Mouse (Mus musculus) limb, embryonic 15.5 days (tissue): Measurements from ENCODE around the gene Gm9913. TPM values are rescaled to one million over a fixed set of nuclear protein-coding genes. Genes with fewer than 3 reads are reported as not detected.
A peak's percentile ranks its signal among the peaks of the same experiment; 100 is the strongest.

Source experiments
- ATAC-seq: fragments of 200-750 bp; cut with Nextera tagmentation; 2 replicates; pipeline ENCODE4 v1.8.0; 2017; ENCODE audit warnings: low read depth, moderate TSS enrichment; ENCODE audit not compliant: insufficient number of reproducible peaks, low FRiP score, low TSS enrichment
- H3K27ac ChIP-seq: fragments of 300-500 bp; sonication (generic); 2 replicates; pipeline ENCODE4 v1.5.1; 2015; ENCODE audit warnings: moderate library complexity, mild to moderate bottlenecking, inconsistent platforms
- H3K27me3 ChIP-seq: fragments of 300-500 bp; sonication (generic); 2 replicates; pipeline ENCODE4 v1.6.1; 2015; ENCODE audit warnings: inconsistent platforms
- H3K36me3 ChIP-seq: fragments of 300-500 bp; sonication (generic); 2 replicates; pipeline ENCODE4 v1.6.1; 2015; ENCODE audit warnings: inconsistent platforms
- H3K4me1 ChIP-seq: fragments of 300-500 bp; sonication (generic); 2 replicates; pipeline ENCODE4 v1.6.1; 2015; ENCODE audit warnings: inconsistent platforms
- H3K4me2 ChIP-seq: fragments of 300-500 bp; sonication (generic); 2 replicates; pipeline ENCODE4 v1.6.1; 2015; ENCODE audit warnings: mild to moderate bottlenecking, inconsistent platforms
- H3K4me3 ChIP-seq: fragments of 300-500 bp; sonication (generic); 2 replicates; pipeline ENCODE4 v1.5.1; 2015; ENCODE audit warnings: mild to moderate bottlenecking, inconsistent platforms
- H3K9ac ChIP-seq: fragments of 300-500 bp; sonication (generic); 2 replicates; pipeline ENCODE4 v1.6.1; 2015; ENCODE audit warnings: inconsistent platforms
- H3K9me3 ChIP-seq: fragments of 300-500 bp; sonication (generic); 2 replicates; pipeline ENCODE4 v1.6.1; 2016; ENCODE audit warnings: inconsistent platforms
- WGBS: fragments of 180-500 bp; shearing (Covaris S2); methylation state at CpG from one replicate; pipeline ENCODE4 v1.1.7; 2015; 5-methylcytosine and 5-hydroxymethylcytosine counted together
- polyA plus RNA-seq: library from polyadenylated mRNA; unstranded; fragments of >200 nt; fragmentation: Nextera tagmentation; extraction: Ambion mirVana; gene quantifications from 2 replicates; pipeline ENCODE4 v1.2.1, GENCODE M21; 2015

The Gm9913 gene
- polyA plus RNA-seq, 1 experiment from 2014 or later = 0.33 TPM

DNA sequence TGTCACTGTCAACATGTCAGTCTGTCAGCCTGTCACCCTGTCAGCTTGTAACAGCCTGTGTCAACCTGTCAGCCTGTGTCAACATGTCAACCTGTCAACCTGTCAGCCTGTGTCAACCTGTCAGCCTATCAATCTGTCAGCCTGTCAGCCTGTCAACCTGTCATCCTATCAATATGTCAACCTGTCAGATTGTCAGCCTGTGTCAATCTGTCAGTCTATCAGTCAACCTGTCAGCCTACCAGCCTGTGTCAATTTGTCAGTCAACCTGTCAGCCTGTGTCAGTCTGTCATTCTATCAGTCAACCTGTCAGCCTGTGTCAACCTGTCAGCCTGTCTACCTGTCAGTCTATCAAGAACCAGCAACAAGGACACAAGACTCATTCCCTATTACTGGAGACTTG is 3.4 kb upstream of the Gm9913 start:
- Histone ChIP-seq H3K36me3 (peaks cover 9% of the 10 kb centered on the region), H3K4me3 (no peak overlapping the region), H3K27me3 (no peaks in the 10 kb centered on the region), H3K9me3 (no peaks in the 10 kb centered on the region), H3K4me1 (peaks cover 12% of the 10 kb centered on the region), H3K9ac (no peak overlapping the region), H3K27ac (no peak overlapping the region), H3K4me2 (no peak overlapping the region)
- no peak for ATAC-seq

DNA sequence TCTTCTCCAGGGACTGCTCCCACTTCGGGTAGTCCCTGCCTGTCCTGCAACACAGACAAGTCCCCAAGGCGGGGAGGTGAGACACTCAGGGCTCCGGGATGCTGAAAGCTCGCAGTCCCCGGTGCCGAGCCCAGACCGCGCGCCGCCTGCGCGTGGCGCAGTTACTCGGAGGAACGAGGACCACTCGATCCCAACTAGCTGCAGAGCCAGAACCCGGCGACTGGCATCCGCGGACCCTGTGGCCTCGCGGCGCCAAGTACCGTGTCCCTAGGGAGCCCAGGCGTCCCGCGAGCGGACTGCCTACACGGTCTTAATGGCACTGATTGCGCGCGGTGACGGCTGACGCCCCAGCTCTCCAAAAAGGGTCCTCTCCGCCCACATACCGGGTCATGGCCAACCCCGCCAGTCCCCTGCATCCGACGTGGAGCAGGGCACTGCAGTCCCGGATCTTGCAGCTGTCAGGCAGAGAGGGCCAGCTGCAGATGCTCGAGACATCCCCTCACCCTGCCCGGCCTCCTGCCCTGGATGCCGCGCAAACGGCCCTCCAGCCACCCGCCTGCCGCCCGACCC is 942 bp downstream of the Gm9913 start:
- Histone ChIP-seq H3K9ac (peak overlapping the region; percentile 87), H3K27ac (peak overlapping the region; percentile 95), H3K4me2 (peak overlapping the region; percentile 85), H3K36me3 (no peaks in the 10 kb centered on the region), H3K4me1 (peaks cover 19% of the 10 kb centered on the region), H3K27me3 (peaks cover 7% of the 10 kb centered on the region), H3K4me3 (peak overlapping the region; percentile 78), H3K9me3 (no peaks in the 10 kb centered on the region)
- under 1% methylated on average over 48 of the region's 48 CpGs for WGBS
- ATAC-seq = peak; percentile 68

GRCm38 (mm10) chr2:125506316-125507054 is 1.6 kb downstream of the Gm9913 start:
- peaks cover 19% of the 10 kb centered on the region for H3K4me1 ChIP-seq
- ATAC-seq = peak; percentile 89
- H3K27me3 ChIP-seq = peaks cover 7% of the 10 kb centered on the region

DNA sequence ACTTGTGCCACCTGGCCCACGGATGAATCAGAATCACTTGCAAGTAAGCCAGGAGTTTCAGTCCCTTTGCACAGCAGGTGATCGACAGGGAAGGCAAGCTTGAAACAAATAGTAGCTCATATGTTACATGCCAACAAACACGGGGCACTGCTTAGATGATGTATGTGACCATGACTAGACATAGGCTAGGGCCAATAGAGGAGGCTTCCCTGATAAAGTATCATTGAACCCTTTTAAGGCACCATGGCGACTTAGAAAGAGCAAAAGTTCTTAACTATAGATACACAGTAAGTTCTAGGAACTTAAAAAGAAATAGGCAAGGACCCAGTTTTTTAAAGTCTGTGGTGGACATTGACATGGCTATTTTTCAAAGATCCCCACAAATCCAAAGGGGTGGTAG is 3.0 kb downstream of the Gm9913 start, which contains the start of gene Fbn1:
Gene Fbn1, minus strand, starts transcription at position 101 of the 400 bp plus-strand sequence.
- peaks cover 17% of the 10 kb centered on the region for H3K4me1 ChIP-seq
- no peaks in the 10 kb centered on the region for H3K9me3 ChIP-seq
- no peaks in the 10 kb centered on the region for H3K36me3 ChIP-seq
- peak within 1 kb of the TSS; percentile 85 for H3K4me2 ChIP-seq
- WGBS = 79% methylated on average over 4 of the region's 4 CpGs
- H3K9ac ChIP-seq = peak within 1 kb of the TSS; percentile 87
- H3K27me3 ChIP-seq = peaks cover 7% of the 10 kb centered on the region
- peak within 1 kb of the TSS; percentile 95 for H3K27ac ChIP-seq
- peak within 1 kb of the TSS; percentile 78 for H3K4me3 ChIP-seq
- ATAC-seq = no peak

More at GRCm38 (mm10) chr2:125506316-125507054, 1.6 kb downstream of the Gm9913 start:
- Histone ChIP-seq H3K9ac (peak overlapping the region; percentile 87), H3K4me3 (peak overlapping the region; percentile 78), H3K4me2 (peak overlapping the region; percentile 85), H3K9me3 (no peaks in the 10 kb centered on the region), H3K36me3 (no peaks in the 10 kb centered on the region), H3K27ac (peak overlapping the region; percentile 95)
- 2% methylated on average over 37 of the region's 37 CpGs for WGBS

DNA sequence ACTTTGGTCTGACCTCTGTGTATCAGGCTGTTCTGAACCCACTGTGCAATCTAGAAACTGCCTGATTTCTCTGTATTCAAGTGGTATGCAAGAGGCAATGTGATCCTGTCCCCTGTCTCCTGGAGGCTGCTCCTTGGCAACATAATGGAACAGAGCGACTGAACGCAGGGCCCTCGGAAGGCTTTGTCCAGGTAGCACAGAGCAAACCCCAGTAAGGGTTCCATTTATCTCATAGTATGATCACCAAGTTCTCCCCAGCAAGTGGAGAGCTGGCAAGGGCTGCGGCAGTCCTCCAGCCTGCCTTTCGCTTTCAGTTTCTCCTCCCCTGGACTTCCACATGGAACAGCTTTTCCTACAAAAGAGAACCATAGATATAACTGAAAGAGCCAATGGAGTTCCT is 3.5 kb downstream of the Gm9913 start:
- ATAC-seq = no peak
- H3K4me2 ChIP-seq = no peak overlapping the region
- no peak overlapping the region for H3K27ac ChIP-seq
- no peaks in the 10 kb centered on the region for H3K36me3 ChIP-seq
- no peak overlapping the region for H3K9ac ChIP-seq
- H3K4me3 ChIP-seq = no peak overlapping the region
- 95% methylated on average over 5 of the region's 5 CpGs for WGBS
- peaks cover 7% of the 10 kb centered on the region for H3K27me3 ChIP-seq
- no peaks in the 10 kb centered on the region for H3K9me3 ChIP-seq
- H3K4me1 ChIP-seq = peaks cover 15% of the 10 kb centered on the region

DNA sequence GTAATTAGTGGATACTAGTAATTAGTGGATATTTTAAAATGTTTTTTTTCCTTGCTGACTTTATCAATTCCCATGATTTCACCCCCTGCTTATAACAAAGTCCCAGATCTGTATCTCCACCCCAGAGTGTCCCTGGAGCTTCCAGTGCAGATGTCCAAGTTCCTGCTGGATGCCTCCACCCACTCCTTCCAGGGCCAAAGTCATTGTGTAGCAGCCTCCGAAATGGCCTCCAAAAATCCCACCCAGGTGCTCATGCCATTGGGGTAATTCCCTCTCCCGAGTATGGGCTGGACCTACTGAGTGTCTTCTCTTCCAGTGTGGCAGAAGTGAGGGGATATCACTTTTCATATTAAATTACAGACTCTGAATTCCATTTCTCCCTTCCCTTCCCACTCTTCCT is 5.9 kb downstream of the Gm9913 start:
- Histone ChIP-seq H3K27ac (no peak overlapping the region), H3K9ac (no peak overlapping the region), H3K4me2 (no peak overlapping the region), H3K4me1 (peaks cover 8% of the 10 kb centered on the region), H3K4me3 (no peak overlapping the region), H3K27me3 (peaks cover 7% of the 10 kb centered on the region), H3K9me3 (no peaks in the 10 kb centered on the region), H3K36me3 (no peaks in the 10 kb centered on the region)
- WGBS = 51% methylated on average over 2 of the region's 2 CpGs
- ATAC-seq = no peak

DNA sequence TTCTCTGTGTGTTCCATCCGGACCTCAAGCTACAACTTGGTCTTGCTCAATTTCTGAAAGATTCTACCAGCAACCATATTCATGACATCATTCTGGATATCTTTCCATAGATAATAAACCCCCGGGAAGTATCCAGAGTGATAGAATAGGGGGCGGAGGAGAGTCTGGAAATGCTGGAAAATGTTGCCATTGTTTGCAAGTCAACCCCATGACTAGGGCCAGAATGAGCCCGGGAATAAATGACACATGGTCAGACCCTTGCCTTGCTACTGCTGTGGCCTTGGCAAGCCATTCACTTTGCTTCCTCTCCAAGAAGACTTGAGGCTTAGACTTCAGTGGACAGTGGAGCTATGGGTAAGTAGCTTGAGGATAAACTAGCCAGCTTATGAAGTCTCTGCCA is 7.0 kb downstream of the Gm9913 start:
- Histone ChIP-seq H3K27me3 (peaks cover 7% of the 10 kb centered on the region), H3K4me3 (no peak overlapping the region), H3K9ac (no peak overlapping the region), H3K9me3 (no peaks in the 10 kb centered on the region), H3K36me3 (no peaks in the 10 kb centered on the region), H3K27ac (no peak overlapping the region), H3K4me1 (peaks cover 6% of the 10 kb centered on the region), H3K4me2 (no peak overlapping the region)
- 80% methylated on average over 4 of the region's 4 CpGs for WGBS
- no peak for ATAC-seq

- no peaks in the 10 kb centered on the region for H3K36me3 ChIP-seq
- H3K4me1 ChIP-seq = 0 out of 2 replicates have a peak, but pooled peaks cover 3% of the 10 kb centered on the region
- H3K9ac ChIP-seq = no peak overlapping the region
- H3K9me3 ChIP-seq = no peaks in the 10 kb centered on the region
- peaks cover 7% of the 10 kb centered on the region for H3K27me3 ChIP-seq
- no peak for ATAC-seq
- H3K4me2 ChIP-seq = no peak overlapping the region
- no peak overlapping the region for H3K27ac ChIP-seq
- WGBS = 79% methylated on average over 4 of the region's 4 CpGs
- no peak overlapping the region for H3K4me3 ChIP-seq
These were observed 7.7 kb downstream of the Gm9913 start for GRCm38 (mm10) chr2:125512544-125512943.

GRCm38 (mm10) chr2:125514391-125514790 is 9.5 kb downstream of the Gm9913 start:
- Histone ChIP-seq H3K4me2 (no peak overlapping the region), H3K9me3 (no peaks in the 10 kb centered on the region), H3K27me3 (no peaks in the 10 kb centered on the region), H3K4me3 (no peak overlapping the region), H3K27ac (no peak overlapping the region), H3K36me3 (no peaks in the 10 kb centered on the region), H3K9ac (no peak overlapping the region), H3K4me1 (0 out of 2 replicates have a peak, but pooled peaks cover 3% of the 10 kb centered on the region)
- WGBS = 41% methylated on average over 3 of the region's 3 CpGs
- no peak for ATAC-seq

- Histone ChIP-seq H3K9ac (no peak overlapping the region), H3K4me3 (no peak overlapping the region)
- WGBS = 73% methylated on average over 12 of the region's 12 CpGs
These were observed 10.6 kb downstream of the Gm9913 start for GRCm38 (mm10) chr2:125515291-125516057.

DNA sequence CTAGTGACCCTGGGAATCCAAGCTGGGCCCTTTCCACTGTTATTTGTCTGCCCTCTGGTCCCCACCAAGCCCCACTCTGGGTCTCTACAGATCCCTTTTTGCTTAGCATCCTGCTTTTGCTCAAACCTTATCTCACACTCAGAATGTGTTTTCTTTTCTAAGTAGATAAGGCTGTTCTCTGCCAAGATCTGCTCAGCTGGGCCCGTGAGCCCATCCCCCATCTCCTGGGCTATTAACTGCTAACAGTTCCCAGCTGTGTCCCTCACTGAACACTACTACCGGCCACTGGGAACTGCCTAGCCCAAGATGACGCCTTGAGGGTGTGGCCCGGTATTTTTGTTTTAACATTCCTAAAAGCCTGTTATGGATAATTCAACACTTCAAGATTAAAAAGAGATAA is 11.7 kb downstream of the Gm9913 start:
- ATAC-seq = no peak
- Histone ChIP-seq H3K9ac (no peak overlapping the region), H3K4me2 (no peak overlapping the region), H3K9me3 (no peaks in the 10 kb centered on the region), H3K27ac (no peak overlapping the region), H3K36me3 (no peaks in the 10 kb centered on the region), H3K4me1 (0 out of 2 replicates have a peak, but pooled peaks cover 3% of the 10 kb centered on the region), H3K4me3 (no peak overlapping the region), H3K27me3 (no peaks in the 10 kb centered on the region)
- 6% methylated on average over 4 of the region's 4 CpGs for WGBS

More at GRCm38 (mm10) chr2:125515291-125516057, 10.6 kb downstream of the Gm9913 start:
- Histone ChIP-seq H3K9me3 (no peaks in the 10 kb centered on the region), H3K27ac (no peak overlapping the region), H3K36me3 (no peaks in the 10 kb centered on the region), H3K4me1 (0 out of 2 replicates have a peak, but pooled peaks cover 3% of the 10 kb centered on the region), H3K4me2 (no peak overlapping the region), H3K27me3 (no peaks in the 10 kb centered on the region)
- ATAC-seq = no peak

DNA sequence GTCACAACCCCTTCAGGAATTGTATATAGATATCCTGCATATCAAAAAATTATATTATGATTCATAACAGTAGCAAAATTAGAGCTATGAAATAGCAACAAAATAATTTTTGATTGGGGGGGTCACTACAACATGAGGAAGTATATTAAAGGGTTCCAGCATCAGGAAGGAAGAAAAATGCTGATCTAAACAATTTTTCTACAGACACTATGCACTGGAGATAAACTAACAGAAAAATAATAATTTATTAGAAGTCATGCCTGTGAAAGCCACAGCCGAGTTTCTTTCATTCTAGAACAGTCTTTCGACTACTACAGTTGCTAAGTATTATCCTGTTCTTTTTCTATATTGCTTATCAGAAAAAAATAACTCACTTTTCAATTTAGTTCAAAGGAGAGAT is 20.6 kb downstream of the Gm9913 start:
- Histone ChIP-seq H3K9me3 (no peaks in the 10 kb centered on the region), H3K27me3 (no peaks in the 10 kb centered on the region), H3K27ac (no peak overlapping the region), H3K4me1 (no peaks in the 10 kb centered on the region), H3K4me2 (no peak overlapping the region), H3K36me3 (no peaks in the 10 kb centered on the region), H3K4me3 (no peak overlapping the region), H3K9ac (no peak overlapping the region)
- 77% methylated on average over 2 of the region's 2 CpGs for WGBS
- no peak for ATAC-seq
